Mouse (Mus musculus): ENCODE data around the gene Cux2. TPM values are rescaled to one million over a fixed set of nuclear protein-coding genes. Genes with fewer than 3 reads are reported as not detected.
A peak's percentile ranks its signal among the peaks of the same experiment; 100 is the strongest.
"Not testable (repeated sequence)": the region's sequence is repeated elsewhere in the genome, so short reads cannot be mapped to it uniquely, and the experiment has no call there.

Cux2 gene
- polyA plus RNA-seq, 1 experiment = 36.7 TPM

- H3K4me1 ChIP-seq (ENCODE audit: control insufficient read depth, insufficient read depth, low read length) = peaks cover 36% of the 10 kb centered on the region
- no peaks in the 10 kb centered on the region for H3K27me3 ChIP-seq (ENCODE audit: control insufficient read depth, insufficient read depth, low read length)
- WGBS = 21% methylated on average over 10 of the region's 10 CpGs
- no peak for TF ChIP-seq POLR2A (IDR thresholded peaks at IDR 0.05; ENCODE audit: borderline replicate concordance, insufficient read depth, low read length)
- no peak for TF ChIP-seq CTCF (IDR thresholded peaks at IDR 0.05; ENCODE audit: borderline replicate concordance, insufficient read depth, low read depth, low read length)
- H3K4me3 ChIP-seq (replicated peaks; ENCODE audit: insufficient read depth, low read depth, low read length) = no peak overlapping the region
- H3K27ac ChIP-seq (ENCODE audit: insufficient read depth, low read length) = no peak overlapping the region
- no peak for DNase-seq
These were observed 195.1 kb downstream of the Cux2 start for GRCm38 (mm10) chr5:121854768-121855167.

- no peak overlapping the region for H3K4me3 ChIP-seq (replicated peaks; ENCODE audit: insufficient read depth, low read depth, low read length)
- TF ChIP-seq POLR2A (IDR thresholded peaks at IDR 0.05; ENCODE audit: borderline replicate concordance, insufficient read depth, low read length) = no peak
- TF ChIP-seq CTCF (IDR thresholded peaks at IDR 0.05; ENCODE audit: borderline replicate concordance, insufficient read depth, low read depth, low read length) = no peak
- H3K4me1 ChIP-seq (ENCODE audit: control insufficient read depth, insufficient read depth, low read length) = peaks cover 38% of the 10 kb centered on the region
- WGBS = 47% methylated on average over 9 of the region's 9 CpGs
- H3K27ac ChIP-seq (ENCODE audit: insufficient read depth, low read length) = no peak overlapping the region; the same call in 1 of the 2 replicates
- no peaks in the 10 kb centered on the region for H3K27me3 ChIP-seq (ENCODE audit: control insufficient read depth, insufficient read depth, low read length)
- peak in 1 of 2 experiments; percentile 49 for DNase-seq
These were observed 196.4 kb downstream of the Cux2 start for GRCm38 (mm10) chr5:121853368-121854051.

- no peak overlapping the region for H3K27ac ChIP-seq (ENCODE audit: insufficient read depth, low read length)
- peak overlapping the region; percentile 99 for H3K4me3 ChIP-seq (replicated peaks; ENCODE audit: insufficient read depth, low read depth, low read length)
- H3K4me1 ChIP-seq (ENCODE audit: control insufficient read depth, insufficient read depth, low read length) = peaks cover 34% of the 10 kb centered on the region
- no peaks in the 10 kb centered on the region for H3K27me3 ChIP-seq (ENCODE audit: control insufficient read depth, insufficient read depth, low read length)
- TF ChIP-seq POLR2A (IDR thresholded peaks at IDR 0.05; ENCODE audit: borderline replicate concordance, insufficient read depth, low read length) = no peak
- no peak for TF ChIP-seq CTCF (IDR thresholded peaks at IDR 0.05; ENCODE audit: borderline replicate concordance, insufficient read depth, low read depth, low read length)
- DNase-seq = peak in 1 of 2 experiments; percentile 50
- WGBS = 20% methylated on average over 20 of the region's 20 CpGs
These were observed 200.2 kb downstream of the Cux2 start for GRCm38 (mm10) chr5:121849478-121850349.

GRCm38 (mm10) chr5:121848743-121849142 lies 201.2 kb downstream of the Cux2 start, which contains the start of gene Pheta1:
Gene Pheta1 (plus strand): TSS chr5:121848984.
- peak within 1 kb of the TSS; percentile 65; the same call in 1 of the 2 replicates for H3K27ac ChIP-seq (ENCODE audit: insufficient read depth, low read length)
- DNase-seq = peak; percentile 92 to 95
- WGBS = under 1% methylated on average over 42 of the region's 42 CpGs

GRCm38 (mm10) chr5:121848035-121848519 lies 201.8 kb downstream of the Cux2 start:
- H3K27me3 ChIP-seq (ENCODE audit: control insufficient read depth, insufficient read depth, low read length) = no peaks in the 10 kb centered on the region
- peak; percentile 65 to 69 for DNase-seq
- peaks cover 25% of the 10 kb centered on the region for H3K4me1 ChIP-seq (ENCODE audit: control insufficient read depth, insufficient read depth, low read length)
- H3K27ac ChIP-seq (ENCODE audit: insufficient read depth, low read length) = no peak overlapping the region
- WGBS = 1% methylated on average over 17 of the region's 17 CpGs
- peak overlapping the region; percentile 95 for H3K4me3 ChIP-seq (replicated peaks; ENCODE audit: insufficient read depth, low read depth, low read length)
- TF ChIP-seq POLR2A (IDR thresholded peaks at IDR 0.05; ENCODE audit: borderline replicate concordance, insufficient read depth, low read length) (no peak), CTCF (IDR thresholded peaks at IDR 0.05; ENCODE audit: borderline replicate concordance, insufficient read depth, low read depth, low read length) (peak; percentile 12; the same call in 1 of the 2 replicates)

More at GRCm38 (mm10) chr5:121848743-121849142, 201.2 kb downstream of the Cux2 start, which contains the start of gene Pheta1:
- H3K27me3 ChIP-seq (ENCODE audit: control insufficient read depth, insufficient read depth, low read length) = no peaks in the 10 kb centered on the region
- no peak for TF ChIP-seq CTCF (IDR thresholded peaks at IDR 0.05; ENCODE audit: borderline replicate concordance, insufficient read depth, low read depth, low read length)
- TF ChIP-seq POLR2A (IDR thresholded peaks at IDR 0.05; ENCODE audit: borderline replicate concordance, insufficient read depth, low read length) = peak; percentile 45; the same call in 1 of the 2 replicates
- peaks cover 29% of the 10 kb centered on the region for H3K4me1 ChIP-seq (ENCODE audit: control insufficient read depth, insufficient read depth, low read length)
- peak within 1 kb of the TSS; percentile 99 for H3K4me3 ChIP-seq (replicated peaks; ENCODE audit: insufficient read depth, low read depth, low read length)

- not testable (repeated sequence) for H3K27me3 ChIP-seq (ENCODE audit: control insufficient read depth, insufficient read depth, low read length); H3K4me3 ChIP-seq (replicated peaks; ENCODE audit: insufficient read depth, low read depth, low read length); H3K27ac ChIP-seq (ENCODE audit: insufficient read depth, low read length); DNase-seq
- 89% methylated on average over 3 of the region's 3 CpGs for WGBS
- H3K4me1 ChIP-seq (ENCODE audit: control insufficient read depth, insufficient read depth, low read length) = peaks cover 28% of the 10 kb centered on the region
These were observed 202.6 kb downstream of the Cux2 start for GRCm38 (mm10) chr5:121847269-121847668.

- no peaks in the 10 kb centered on the region for H3K27me3 ChIP-seq (ENCODE audit: control insufficient read depth, insufficient read depth, low read length)
- no peak overlapping the region for H3K4me3 ChIP-seq (replicated peaks; ENCODE audit: insufficient read depth, low read depth, low read length)
- H3K4me1 ChIP-seq (ENCODE audit: control insufficient read depth, insufficient read depth, low read length) = peaks cover 24% of the 10 kb centered on the region
- TF ChIP-seq POLR2A (IDR thresholded peaks at IDR 0.05; ENCODE audit: borderline replicate concordance, insufficient read depth, low read length) = no peak
- no peak for TF ChIP-seq CTCF (IDR thresholded peaks at IDR 0.05; ENCODE audit: borderline replicate concordance, insufficient read depth, low read depth, low read length)
- DNase-seq = no peak
- WGBS = 89% methylated on average over 11 of the region's 11 CpGs
- no peak overlapping the region for H3K27ac ChIP-seq (ENCODE audit: insufficient read depth, low read length)
These were observed 203.6 kb downstream of the Cux2 start for GRCm38 (mm10) chr5:121846322-121846721.

All from cerebellum, adult 2 months (tissue).